Mouse (Mus musculus): ENCODE measurements around the gene Auts2.

The Auts2 gene

DNA sequence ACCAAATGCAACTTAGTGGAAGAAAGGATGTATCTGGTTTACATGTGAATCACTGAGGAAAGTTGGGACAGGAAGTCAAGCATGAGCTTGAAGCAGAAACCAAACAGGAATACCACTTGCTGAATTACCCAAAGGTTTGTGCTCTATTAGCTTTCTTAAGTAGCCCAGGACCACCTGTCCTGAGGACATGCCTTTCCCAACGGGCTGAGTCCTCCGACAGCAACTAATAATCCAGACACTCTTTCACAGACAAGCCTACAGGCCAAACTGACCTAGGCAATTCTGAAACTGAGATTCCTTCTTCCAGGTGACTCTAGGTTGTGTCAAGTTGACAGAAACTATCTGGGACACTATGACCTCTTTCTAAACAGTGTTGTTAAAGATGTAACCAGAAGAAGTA is 44.2 kb downstream of the Auts2 start:
- DNase-seq (ENCODE audit: low spot score) = no peak

DNA sequence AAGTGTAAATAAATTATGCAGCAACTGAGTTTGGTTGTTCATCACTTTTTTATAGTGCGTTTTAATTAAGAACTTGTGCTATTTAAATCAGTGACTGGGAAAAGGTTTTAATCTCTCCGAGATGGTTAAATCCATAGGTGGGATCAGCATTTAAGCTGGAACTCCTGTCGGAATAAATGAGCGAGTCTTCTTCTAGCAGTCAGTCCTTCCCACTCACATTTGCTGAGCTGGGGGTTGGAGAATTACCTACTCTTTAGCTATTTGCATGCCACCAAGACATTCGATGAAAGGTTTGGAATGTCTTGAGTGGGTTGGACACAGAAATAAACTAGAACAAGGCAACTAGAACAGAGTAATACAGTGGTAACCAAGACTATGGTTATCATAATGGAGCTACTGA is 45.1 kb downstream of the Auts2 start:
- no peak for DNase-seq (ENCODE audit: low spot score)

DNA sequence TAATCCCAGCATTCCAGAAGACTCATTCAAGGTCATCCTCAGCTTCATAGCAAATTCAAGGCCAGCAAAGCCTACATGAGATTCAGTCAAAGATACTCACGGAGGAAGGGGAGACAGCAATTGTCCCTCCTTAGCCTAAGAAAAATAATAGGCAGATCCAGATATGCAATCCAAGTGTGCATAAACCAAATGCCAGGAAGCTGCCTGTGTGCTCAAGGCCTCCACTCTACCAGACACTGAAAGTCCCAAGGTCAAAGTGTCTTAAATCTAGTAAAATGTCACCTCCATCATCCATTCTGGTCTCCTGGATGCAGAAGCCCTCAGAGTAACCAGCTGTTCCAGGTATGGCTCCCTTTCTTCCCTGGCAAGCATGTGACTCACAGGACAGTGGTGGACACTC is 50.4 kb downstream of the Auts2 start:
- DNase-seq (ENCODE audit: low spot score) = no peak

DNA sequence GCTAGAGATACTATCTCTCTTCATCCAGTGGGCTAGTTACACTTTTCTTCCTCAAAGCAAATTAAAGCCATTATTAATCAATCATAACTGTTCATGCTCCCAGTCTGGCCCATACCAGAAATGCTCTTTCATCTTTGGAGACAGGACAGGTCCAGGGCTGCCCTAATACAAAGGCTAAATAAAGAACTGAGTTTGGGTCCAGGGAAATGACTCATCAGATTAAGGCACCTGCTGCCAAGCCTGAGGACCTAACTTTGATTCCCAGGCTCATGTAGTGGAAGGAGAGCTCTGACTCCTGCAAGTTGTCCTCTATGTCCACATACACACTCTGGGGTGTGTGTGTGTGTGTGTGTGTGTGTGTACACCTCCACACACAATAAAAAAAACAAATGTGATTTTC is 51.1 kb downstream of the Auts2 start:
- no peak for DNase-seq (ENCODE audit: low spot score)

GRCm38 (mm10) chr5:132491508-132491907 is 51.6 kb downstream of the Auts2 start:
- DNase-seq (ENCODE audit: low spot score) = no peak

DNA sequence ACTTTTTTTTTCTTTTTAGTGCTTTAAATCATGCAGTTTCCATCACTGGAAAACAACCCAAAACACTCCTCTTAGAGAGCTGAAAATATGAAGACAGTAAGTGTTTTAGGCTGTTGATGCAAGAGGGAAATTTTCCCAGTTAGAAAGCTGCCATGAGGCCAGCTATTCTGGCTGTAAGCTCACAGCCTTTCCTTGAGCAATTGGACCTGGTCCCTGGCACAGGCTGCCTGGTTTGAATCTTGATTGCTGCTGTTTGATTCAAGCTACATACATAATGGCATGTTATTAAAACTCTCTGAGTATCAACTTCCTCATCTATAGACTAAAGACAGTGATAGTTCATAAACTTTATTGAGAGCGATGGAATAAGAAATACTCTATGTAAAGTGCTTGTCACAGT is 52.8 kb downstream of the Auts2 start:
- DNase-seq (ENCODE audit: low spot score) = no peak

DNA sequence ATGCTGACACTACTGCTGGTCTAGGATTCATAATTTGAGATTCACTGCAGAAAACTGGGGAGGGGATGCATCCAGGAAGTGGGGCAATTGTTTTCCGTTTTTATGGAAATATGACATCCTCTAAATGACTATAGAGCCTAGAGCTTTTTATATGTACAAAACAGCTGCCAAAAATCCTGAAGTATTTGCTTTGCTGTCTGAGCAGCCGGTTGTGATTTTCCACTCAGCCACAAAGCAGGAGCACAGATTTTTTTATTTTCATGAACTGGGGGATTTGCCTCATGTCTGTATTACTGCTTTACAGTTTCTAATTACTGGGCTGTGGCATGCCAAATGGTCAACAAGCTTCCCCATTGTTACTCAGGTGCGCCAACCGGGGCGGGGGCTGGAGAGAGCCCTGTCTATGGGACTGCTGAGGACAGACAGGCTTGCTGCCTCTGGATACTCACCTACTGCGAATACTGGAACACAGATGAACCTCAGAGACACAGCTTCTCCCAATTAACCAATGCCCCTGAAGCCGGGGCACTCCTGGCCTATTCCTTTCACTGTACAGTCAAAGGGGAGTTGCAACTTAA is 53.3 kb downstream of the Auts2 start:
- no peak for DNase-seq (ENCODE audit: low spot score)

GRCm38 (mm10) chr5:132486831-132487230 is 56.3 kb downstream of the Auts2 start:
- DNase-seq (ENCODE audit: low spot score) = no peak

DNA sequence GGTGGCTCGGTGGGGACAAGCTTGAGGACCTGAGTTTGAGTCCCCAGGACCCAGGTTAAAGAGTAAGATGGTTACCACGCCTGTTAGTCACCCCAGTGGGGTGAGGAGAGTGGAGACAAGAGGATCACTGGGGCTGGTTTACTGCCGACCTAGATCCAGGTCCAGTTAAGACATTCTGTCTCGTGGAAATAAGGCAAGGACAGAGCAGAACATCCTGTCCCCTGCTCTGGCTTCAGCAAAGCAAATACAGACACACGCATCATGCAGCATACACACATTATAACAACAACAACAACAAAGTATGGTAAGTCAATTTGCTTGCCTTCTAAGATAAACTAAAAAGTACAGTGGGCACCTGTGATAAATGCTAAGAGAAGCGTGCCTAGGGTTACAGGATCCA is 57.1 kb downstream of the Auts2 start:
- no peak for DNase-seq (ENCODE audit: low spot score)

DNA sequence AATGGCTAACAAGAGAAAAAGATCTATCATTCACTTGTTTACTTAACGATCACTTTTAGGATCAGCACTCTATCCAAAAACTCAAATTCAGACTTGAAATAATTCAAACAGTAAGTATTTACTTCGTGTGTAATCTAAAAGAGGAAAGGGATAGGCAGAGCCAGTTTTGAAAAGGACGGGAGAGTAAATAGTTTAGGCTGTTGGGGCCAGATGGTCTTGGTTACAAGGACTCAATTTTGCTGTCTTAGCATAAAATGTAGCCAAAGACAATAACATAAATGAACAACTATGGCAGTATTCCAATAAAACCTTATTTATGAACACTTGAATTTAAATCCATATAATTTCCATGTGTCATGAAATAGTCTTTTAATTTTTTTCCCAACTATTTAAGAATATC is 57.7 kb downstream of the Auts2 start:
- no peak for DNase-seq (ENCODE audit: low spot score)

DNA sequence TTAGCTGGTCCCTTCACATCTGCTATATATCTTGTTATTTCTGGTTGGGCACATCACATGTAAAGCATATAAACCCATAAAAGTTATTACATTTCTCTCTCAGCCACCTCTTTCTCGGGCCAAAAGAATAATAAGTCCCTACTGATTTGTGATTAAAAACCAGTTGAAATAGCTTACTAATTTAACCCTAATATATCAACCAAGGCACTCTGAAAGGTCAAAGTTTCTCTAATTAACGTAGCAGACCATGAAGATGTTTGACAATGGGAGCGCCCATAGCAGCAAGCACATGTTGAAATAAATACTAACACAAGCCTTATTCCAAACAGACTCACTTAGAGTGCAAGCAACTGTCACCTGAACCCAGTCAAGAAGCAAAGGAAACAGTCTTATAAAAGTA is 61.7 kb downstream of the Auts2 start:
- DNase-seq (ENCODE audit: low spot score) = no peak

DNA sequence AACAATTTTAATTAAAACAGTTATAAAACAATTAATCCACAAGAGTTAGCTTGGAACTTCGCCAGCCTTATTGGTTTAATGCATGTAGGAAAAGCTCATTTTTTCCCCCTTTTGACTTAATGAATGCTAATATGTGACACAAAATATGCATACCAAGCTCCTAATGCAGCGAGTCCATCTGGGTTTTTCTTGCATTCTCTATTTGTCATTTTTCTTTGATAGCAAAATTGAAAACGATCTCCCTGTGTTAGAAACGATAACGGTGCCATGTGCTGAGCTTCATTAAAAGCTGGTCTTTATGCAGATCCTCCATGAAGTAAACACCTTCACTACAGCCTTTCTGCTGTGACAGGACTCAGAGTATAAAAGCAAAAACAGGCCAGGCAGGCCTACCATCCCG is 62.7 kb downstream of the Auts2 start:
- no peak for DNase-seq (ENCODE audit: low spot score)

DNA sequence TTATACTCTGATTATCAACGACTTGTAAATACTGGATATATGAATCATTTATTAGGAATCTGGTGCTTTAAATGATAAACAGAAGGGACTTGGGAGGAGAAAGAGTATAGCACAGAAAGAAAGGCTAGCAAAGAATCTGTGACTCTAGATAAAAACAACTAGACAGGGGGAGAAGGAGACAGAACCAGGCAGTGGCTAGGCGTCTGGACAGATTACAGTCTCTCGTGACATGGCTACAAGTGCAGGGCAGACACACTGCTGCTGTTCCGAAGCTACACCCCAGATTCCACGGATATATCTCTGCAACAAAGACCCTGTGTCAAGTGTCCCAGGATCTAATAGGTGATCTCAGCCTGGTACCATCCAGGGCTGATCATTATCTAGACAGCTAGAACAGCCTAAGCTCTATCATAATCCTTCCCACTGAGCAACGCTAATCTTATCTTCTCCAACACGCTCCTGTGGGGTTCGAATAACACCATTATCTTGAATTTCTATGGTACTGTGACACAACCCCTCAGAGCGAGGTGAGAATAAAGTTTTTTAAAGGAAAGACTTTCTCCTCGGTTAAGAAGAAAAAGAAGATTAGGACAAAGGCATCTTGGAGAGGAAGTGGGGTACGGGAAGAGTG is 63.8 kb downstream of the Auts2 start:
- DNase-seq (ENCODE audit: low spot score) = no peak

- DNase-seq (ENCODE audit: low spot score) = no peak
Observed at GRCm38 (mm10) chr5:132477533-132477932, 65.6 kb downstream of the Auts2 start.

- DNase-seq (ENCODE audit: low spot score) = no peak
Observed at GRCm38 (mm10) chr5:132472905-132473321, 70.2 kb downstream of the Auts2 start.

- no peak for DNase-seq (ENCODE audit: low spot score)
Observed at GRCm38 (mm10) chr5:132472184-132472829, 70.8 kb downstream of the Auts2 start.

DNA sequence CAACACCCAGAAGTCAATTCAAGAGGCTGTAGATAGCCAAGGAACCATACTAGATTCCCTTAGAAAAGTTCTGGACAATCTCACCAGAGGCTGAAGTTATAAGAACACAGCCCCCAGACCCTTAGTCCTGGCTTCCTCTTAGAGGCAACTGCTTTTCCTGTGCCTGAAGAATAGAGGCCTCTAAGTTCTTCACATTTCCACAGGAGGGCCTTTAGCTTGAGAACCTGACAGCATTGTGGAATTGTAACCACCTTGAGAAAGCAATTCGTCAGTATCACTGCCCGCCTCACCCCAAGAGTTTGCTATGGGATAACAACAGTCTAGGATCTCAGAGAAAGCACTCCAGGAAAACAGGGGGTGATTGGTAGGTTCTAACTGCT is 75.8 kb downstream of the Auts2 start:
- DNase-seq (ENCODE audit: low spot score) = no peak

GRCm38 (mm10) chr5:132466427-132467363 is 76.4 kb downstream of the Auts2 start:
- DNase-seq (ENCODE audit: low spot score) = no peak

DNA sequence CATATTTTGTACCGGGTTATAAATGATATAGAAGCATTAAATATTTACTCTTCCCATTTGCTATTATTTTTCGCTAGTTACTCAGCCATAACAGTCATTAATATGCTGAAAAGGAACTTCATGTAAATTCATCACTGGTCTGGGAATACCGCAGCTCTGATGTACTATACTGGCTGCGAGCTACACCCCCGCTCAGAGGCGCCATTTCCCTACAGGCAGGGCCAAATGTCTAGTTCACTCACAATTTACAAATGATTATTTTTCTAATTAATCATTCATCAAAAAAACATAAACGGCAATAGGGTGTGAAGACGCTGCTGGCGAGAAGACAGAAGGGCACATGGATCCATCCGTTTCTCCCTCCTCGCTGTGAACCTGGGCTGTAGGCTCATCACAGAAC is 80.6 kb downstream of the Auts2 start:
- no peak for DNase-seq (ENCODE audit: low spot score)

DNA sequence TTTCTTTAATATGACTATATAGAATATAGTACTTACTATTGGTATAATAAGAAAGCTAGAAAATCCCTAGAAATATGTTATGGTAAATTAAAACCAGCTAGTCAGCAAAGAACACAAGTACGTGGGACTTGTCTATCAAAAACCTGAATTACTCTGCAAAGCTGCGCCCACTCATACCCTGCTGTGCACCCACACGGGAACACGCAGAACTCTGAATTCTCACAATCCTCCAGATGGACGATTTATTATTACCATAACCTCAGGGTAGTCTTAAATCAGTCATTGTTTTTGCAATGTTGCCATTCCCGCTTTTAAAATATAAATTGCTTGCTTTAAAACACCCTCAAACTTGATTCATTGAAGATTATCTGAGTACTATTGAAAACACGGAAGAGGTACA is 84.6 kb downstream of the Auts2 start:
- peak; percentile 64 for DNase-seq (ENCODE audit: low spot score)

DNA sequence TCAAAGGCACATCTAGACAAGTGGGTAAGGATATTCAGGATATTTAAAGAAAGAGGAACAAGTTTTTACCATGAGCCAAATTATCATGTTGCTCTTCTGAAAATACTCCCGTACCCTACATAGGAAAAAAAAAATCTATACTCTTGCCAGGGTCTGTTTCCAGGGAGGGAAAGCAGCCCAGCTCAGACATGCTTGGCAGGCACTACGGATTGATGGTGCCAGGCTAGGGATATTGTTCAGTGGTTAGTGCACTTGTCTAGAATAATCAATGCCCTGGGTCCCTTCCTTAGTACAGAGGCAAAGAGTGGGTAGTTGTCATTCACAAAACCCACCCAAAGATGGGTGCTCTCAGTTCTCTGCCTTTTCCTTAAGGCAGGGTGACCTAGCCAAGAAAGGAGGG is 90.8 kb downstream of the Auts2 start:
- no peak for DNase-seq (ENCODE audit: low spot score)

- DNase-seq (ENCODE audit: low spot score) = no peak
Observed at GRCm38 (mm10) chr5:132450071-132450470, 93.1 kb downstream of the Auts2 start.

Data from left cerebral cortex, adult 11 months (tissue).